Mouse (Mus musculus) brain, embryonic 14.5 days (tissue): Measurements from ENCODE around the gene Cep164.

Source experiments
- CTCF ChIP-seq: fragments of 200-500 bp; IDR thresholded peaks from 2 replicates; pipeline ENCODE4 v1.5.1; 2012; ENCODE audit warnings: inconsistent platforms, mild to moderate bottlenecking, moderate library complexity, borderline replicate concordance; ENCODE audit not compliant: insufficient read depth, insufficient read length; ENCODE audit errors: extremely low read depth
- POLR2A ChIP-seq: fragments of 200-500 bp; IDR thresholded peaks from 2 replicates; pipeline ENCODE4 v1.6.1; 2012; ENCODE audit warnings: mild to moderate bottlenecking, inconsistent platforms, borderline replicate concordance; ENCODE audit not compliant: poor library complexity, insufficient read depth, insufficient read length, severe bottlenecking; ENCODE audit errors: extremely low read depth

GRCm38 (mm10) chr9:45733246-45733645 lies 95.2 kb downstream of the Cep164 start:
- TF ChIP-seq POLR2A = no peak
- TF ChIP-seq CTCF = no peak
